Mouse (Mus musculus) large intestine, adult 2 months (tissue): ENCODE results near the gene Cdc42ep4. TPM values are rescaled to one million over a fixed set of nuclear protein-coding genes. Genes with fewer than 3 reads are reported as not detected.

Experiments
- DNase-seq: peaks from one replicate; pipeline ENCODE4 v3.0.0-alpha.2; 2012; ENCODE audit warnings: low read depth, low spot score
- WGBS: fragments of 180-500 bp; shearing (Covaris S2); methylation state at CpG from one replicate; pipeline ENCODE4 v1.1.7; 2018; 5-methylcytosine and 5-hydroxymethylcytosine counted together
- polyA plus RNA-seq: library from polyadenylated mRNA; depleted of rRNA; stranded (reverse); fragments of >200 nt; gene quantifications from 2 replicates; pipeline ENCODE4 v1.2.3, GENCODE M21; 2012

The Cdc42ep4 gene
- polyA plus RNA-seq, 1 experiment: 27.6 TPM

DNA sequence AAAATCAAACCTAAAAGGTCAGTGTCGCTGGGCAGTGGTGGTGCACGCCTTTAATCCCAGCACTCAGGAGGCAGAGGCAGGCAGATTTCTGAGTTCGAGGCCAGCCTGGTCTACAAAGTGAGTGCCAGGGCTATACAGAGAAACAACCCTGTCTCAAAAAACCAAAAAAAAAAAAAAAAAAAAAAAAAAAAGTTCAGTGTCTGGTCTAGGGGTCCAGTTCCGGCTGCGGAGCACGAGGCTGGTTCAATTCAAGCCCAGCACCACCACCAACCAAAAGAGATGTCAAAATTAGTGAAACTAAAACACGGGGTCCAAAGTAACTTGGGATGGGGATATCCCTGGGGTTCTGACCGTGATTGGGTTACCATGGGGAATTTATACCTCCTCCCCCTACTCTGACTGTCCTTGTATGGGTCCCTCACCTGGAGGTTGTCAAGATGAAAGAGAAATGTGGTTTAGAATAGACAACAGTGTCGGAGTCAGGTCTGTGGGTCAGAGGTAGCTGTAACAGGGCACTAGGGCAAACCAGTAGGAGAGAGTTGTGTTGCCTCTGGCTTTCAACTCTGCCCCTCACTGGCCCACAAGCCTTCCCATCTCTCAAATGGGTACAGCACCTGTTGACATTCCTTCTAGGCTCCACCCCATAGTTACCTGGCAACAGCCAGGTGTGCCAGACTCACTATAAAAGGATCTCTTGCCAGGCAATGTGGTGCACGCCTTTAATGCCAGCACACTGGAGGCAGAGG is 1.2 kb upstream of the Cdc42ep4 start:
- no peak for DNase-seq

DNA sequence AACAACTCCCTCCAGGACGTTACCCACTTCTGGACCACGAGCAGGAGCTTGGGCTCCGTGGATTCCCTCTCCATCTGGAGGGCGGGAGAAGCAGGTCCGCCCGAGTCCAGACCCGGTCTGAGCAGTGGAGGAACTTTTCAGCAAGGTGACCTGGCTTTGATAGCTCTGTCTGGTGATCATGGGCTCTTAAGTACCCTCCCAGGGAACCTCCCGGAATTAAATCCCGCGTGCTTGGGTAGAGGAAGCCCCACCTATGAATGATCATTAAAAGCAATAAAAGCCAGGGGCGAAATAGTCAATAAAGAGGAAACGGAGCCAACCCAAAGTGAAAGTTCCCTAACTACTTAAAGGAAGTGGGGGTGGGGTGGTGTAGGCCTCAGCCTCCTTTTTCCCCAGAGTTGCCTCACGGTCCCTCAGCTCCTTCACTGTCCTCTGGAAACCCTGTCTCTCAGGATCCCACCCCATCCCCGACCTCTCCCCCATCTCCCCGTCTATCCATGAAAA is 529 bp upstream of the Cdc42ep4 start:
- DNase-seq: no peak
- 7% methylated on average over 15 of the region's 15 CpGs for WGBS

More for the DNA sequence above, 1.2 kb upstream of the Cdc42ep4 start:
- WGBS: 80% methylated on average over 10 of the region's 10 CpGs

DNA sequence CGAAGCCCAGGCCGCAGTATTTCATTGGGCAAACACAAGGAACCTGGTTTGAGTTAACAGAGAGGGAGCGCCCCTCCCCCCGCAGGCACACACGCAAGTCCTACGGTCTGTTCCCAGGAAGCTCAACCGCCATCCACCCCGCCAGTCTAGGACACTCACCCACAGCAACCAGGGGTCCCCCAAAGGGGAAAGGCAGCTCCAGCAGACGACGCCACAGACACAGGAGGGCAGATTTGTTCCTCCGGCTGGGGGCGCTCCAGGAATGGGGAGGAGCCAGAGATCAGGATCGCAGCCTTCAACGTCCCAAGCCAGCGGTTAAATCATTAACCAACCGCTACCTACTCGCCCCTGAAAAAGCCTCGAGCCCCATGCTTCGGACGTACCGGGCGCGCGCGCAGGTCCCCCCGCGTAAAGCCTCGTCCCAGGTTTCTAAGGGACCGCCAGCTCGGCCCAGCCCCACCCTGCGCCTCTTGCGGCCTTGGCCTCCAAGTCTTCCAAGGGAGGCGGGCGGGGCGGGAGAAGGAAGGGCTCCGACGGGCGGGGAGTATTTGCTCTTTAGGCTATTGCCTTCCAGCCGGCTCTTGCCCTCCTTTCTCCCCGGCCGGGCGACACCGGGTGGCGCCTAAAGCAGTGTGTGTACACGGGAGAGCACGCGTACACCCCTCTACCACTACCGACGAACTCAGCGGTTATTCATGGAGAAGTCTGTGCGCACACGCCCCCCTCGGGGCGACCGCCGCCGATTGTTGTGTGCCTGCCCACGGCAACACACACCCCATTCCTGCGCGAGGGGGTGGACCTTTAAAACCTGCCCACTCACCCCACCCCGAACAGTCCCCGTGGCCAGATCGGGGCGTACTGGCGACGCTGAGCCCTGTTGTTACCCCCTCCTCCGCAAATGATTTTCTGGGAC is 854 bp downstream of the Cdc42ep4 start:
- no peak for DNase-seq
- WGBS: 1% methylated on average over 67 of the region's 67 CpGs

DNA sequence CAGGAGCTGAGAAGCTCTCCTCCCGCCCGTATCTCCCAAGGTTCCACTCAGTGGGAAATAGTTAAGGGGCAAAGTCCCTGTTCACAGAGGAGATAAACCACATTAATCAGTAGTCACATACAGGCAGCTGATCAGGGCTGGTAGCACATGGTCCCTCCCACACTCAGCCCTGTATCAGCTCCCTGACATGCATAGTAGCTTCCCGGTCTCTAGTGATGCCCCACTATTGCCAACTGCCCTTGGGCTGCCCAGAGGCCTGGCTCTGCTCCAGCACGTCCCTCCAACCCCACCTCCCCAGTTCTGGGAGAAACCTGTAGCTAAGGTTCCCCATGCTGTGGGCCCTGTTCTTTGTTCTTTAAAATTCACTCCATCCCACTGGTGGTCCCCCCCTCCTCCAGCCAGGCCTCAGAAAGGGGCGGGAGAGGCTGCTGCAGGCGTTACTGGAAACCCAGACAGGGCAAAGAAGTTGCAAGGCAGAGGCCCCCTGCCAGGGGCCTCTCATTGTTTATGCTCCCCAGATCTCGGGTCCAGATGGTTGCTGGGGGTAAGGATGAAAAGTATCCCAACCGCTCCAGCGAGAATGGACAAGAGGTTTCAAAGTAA is 1.8 kb downstream of the Cdc42ep4 start:
- 13% methylated on average over 9 of the region's 9 CpGs for WGBS
- no peak for DNase-seq

DNA sequence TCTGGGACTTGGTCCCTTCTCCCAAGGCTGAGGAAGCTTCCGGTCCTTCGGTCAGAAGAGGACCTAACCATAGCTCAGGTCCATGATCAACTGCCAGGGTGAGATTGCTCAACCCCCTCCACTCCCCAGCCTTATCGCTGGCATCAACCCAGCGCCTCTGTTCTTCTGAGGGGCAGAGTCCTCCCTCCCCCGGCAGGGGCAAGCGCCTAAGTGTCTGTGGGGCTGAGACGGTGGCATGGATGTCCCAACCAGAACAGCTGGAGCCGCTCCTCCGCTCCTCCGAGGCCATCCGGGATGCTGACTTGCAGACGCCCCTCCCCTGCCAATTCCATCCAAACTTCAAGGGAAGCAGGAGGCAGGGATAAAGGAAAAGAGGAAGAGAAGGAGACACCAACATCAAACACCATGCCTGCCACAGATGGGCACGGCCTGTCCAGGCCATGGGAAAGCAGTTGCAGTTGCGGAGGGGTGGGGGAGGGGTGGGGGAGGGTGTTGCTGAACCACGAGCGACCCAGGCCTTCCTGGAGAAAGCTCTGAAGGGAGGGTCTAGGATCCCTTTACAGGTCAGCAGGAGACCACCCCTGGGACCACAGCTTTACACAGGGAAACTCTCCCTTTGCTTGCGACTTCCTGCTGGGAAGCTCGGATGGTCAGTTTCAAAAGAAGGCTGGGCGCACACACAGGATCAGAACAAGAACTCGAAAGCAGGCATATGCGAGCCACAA is 2.7 kb downstream of the Cdc42ep4 start:
- DNase-seq: no peak
- WGBS: 9% methylated on average over 21 of the region's 21 CpGs

DNA sequence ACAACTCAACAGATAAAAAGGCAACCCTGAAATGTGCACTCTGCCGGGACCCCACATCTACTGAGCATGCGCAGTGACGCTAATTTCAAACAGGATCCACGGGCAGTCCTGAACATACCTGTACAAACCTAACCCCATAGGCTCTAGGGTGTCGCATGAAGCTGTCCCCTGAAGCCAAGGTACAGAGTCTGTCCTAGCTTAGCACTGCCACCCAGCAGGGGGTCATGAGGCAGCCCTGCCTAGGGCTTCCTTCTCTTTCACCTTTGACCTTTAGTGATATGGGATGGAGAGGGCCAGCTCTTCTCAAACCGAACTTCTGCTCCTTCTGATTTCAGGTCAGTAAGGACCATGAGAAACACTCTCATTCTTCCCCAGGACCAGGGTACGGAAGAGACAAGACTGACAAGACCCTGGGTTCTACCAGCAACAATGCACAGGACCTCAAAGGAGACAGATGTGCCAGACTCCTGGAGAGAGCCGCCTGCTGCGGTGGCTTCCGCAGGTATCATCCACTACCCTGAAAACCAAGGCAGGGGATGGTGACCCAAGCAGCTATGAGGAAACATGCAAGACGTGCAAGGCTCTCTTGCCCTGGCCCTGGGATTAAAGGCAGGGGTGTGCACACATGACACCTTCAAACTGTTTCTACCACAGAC is 3.8 kb downstream of the Cdc42ep4 start:
- no peak for DNase-seq
- 81% methylated on average over 11 of the region's 11 CpGs for WGBS

DNA sequence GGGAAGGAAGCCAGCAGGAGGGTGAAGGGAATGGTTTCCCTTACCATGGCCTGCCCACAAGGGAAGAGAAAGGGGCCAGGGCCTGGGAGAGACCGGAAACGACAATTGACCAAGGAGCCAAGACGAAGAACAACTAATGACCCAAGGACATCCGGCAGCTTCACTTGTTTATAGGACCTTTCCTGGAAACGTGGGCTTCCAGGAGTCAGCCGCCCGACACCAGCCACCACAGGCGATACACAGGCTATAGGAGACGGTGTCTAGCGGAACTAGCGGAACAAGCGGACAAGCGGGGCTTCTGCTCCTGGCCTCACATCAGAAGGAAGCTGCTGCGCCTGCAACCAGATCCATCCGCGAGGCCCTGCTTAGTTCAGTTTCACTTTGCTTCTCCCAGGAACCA is 4.6 kb downstream of the Cdc42ep4 start:
- WGBS: 63% methylated on average over 16 of the region's 16 CpGs
- DNase-seq: no peak

DNA sequence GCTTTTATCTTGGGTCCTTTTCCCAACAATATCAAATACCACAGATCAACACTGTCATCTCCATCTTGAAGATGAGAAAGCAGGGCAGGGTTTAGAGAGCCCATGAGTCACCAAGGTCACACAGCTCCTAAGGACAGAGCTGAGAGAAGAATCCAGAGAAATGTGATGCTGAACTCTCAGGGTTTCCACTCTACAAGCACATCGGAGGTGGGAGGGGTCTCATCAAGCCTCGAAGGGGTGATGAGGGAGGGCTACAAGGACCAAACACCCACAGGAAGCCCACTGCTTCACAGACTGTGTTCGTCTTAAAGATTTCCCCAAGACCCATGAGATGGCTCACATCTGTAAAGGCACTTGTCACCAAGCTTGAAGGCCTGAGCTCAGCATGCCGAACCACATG is 5.7 kb downstream of the Cdc42ep4 start:
- 70% methylated on average over 4 of the region's 4 CpGs for WGBS
- no peak for DNase-seq

DNA sequence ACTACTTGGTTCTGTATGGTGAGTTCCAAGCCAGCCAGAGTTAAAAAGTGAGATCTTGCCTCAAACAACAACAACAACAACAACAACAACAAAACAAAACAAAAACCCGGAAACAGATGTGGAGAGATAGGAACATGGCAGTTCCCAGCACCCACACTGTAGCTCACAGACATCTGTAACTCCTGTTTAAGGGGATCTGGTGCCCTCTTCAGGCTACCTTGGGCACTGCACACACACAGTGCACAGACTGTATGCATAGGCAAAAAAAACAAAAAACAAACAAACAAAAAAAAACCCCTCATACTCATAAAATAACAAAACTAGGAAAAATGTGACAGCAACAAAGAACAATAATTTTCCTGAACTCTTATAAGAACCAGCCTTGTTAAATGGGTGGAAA is 8.7 kb downstream of the Cdc42ep4 start:
- no peak for DNase-seq
- 100% methylated on average over 1 of the region's 1 CpGs for WGBS

DNA sequence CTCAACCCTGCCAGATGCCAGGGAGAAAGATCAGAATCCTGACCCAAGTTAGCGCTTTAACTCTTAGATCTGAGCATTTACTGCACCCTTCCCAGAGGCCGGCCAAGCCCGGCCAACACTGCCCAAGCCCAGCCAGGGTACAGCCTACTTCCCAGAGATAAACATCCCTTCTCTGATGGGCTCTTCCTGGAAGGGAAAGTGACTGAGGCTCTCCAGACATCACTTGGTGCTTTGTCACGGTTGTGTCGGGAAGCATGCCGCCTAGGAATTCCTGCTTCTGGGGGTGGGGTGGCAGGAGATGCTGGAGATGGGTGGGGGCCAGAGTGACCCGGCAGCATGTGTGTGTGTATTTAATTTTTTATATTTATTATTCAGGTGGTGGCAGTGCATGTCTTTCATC is 11.6 kb downstream of the Cdc42ep4 start:
- DNase-seq: no peak
- 46% methylated on average over 7 of the region's 7 CpGs for WGBS

DNA sequence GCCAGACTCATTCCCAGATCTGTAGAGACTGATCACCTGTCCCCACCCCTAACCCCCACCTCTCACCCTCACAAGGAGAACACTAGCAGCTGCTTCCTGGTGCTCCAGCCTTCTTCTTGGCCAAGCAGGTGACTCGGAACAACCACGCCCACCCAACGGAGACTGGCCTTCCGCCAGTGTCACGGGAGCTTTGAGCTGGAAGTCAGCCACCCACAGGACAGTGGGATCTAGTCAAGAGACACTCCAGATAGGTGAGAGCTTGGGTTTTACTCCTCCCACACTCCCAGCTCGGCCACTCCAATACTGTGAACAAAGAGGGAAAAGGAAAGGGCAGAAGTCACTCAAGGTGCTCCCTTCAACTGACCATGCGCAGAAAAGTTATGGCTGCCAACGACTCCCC is 12.5 kb downstream of the Cdc42ep4 start:
- 21% methylated on average over 8 of the region's 8 CpGs for WGBS
- no peak for DNase-seq

DNA sequence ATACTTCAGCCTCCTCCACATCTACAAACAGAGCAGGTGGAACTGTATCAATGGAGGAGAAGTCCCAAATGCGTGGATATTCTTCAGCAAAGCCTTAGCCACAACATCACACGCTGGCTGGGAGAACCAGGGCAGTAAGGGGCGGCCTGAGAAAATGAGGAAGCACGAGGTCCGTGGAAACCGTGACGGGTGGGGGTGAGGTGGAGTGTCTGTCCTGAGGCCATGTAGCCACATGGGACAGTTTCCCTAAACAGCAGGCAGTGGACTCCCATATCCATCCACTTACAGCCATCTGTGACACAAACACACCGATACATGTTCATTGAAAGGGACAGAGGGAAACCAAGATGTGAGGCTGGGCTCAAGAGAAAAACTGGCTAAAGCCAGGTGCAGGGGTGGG is 13.8 kb downstream of the Cdc42ep4 start:
- DNase-seq: no peak
- 57% methylated on average over 8 of the region's 8 CpGs for WGBS

DNA sequence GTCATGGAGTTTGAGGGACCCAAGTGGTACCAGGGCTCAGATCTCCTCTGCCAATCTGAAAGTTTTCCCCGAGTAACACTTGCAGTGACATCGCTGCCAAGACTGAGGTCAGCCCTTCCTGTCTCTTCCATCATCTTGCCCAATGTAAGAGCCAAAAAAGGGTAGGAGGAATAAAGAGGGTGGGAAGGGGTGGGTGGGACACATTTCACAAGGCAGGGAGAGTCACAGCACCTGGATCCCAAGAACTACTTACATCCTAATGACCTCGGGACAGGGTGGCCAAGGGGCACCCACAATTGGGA is 14.2 kb downstream of the Cdc42ep4 start:
- whole genome bisulfite sequencing: 65% methylated on average over 3 of the region's 3 CpGs
- no peak for DNase-seq

DNA sequence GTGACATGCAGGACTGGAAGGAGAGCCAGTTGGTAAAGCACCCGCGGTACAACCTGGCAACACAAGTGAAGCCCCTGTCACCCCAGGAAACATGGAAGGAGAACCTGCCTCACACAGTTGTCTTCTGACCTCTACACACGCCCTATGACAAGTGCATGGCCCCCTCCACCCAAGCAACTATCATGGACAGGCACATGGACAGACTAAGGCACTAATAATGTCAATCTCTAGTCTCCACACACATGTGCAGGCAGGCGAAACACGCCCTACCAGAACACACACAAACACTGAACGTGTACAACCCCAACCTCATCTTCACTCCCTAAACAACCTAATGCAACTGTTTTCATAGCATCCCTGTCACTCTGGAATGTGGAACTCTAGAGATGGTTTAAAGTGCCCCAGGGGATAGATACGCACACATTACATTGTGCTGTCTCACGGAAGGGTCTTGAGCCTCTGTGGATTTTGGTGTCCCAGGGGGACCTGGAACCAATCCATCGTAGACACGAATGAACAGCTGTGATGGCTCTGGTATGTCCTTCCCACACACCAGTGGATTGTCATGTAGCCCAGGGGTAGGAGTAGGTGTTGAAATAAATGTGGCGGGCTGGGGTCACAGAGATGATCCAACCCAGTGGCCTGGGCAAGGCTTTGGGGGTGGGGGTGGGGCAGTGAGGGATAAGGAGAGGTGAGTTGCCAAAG is 14.7 kb downstream of the Cdc42ep4 start:
- DNase-seq: no peak
- 76% methylated on average over 11 of the region's 11 CpGs for WGBS

DNA sequence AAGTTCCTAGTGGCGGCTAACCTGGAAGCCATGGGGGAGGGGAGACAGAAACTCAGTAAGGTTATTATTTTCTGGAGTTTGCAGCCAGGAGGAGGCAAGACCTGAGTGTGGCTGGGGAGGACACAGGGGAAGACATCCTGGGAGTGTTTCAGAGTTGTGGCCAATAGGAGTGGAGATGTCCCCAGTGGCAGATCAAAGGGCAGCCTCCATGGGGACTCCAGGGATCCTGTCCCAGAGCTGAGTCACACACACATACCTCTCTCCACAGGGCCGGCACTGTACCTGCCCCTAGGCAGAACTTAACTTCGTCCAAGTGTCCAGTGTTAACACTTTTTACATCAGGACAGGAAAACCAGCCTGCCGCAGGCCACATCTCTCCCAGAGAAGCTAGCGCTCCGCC is 16.5 kb downstream of the Cdc42ep4 start:
- no peak for DNase-seq
- WGBS: 47% methylated on average over 6 of the region's 6 CpGs

DNA sequence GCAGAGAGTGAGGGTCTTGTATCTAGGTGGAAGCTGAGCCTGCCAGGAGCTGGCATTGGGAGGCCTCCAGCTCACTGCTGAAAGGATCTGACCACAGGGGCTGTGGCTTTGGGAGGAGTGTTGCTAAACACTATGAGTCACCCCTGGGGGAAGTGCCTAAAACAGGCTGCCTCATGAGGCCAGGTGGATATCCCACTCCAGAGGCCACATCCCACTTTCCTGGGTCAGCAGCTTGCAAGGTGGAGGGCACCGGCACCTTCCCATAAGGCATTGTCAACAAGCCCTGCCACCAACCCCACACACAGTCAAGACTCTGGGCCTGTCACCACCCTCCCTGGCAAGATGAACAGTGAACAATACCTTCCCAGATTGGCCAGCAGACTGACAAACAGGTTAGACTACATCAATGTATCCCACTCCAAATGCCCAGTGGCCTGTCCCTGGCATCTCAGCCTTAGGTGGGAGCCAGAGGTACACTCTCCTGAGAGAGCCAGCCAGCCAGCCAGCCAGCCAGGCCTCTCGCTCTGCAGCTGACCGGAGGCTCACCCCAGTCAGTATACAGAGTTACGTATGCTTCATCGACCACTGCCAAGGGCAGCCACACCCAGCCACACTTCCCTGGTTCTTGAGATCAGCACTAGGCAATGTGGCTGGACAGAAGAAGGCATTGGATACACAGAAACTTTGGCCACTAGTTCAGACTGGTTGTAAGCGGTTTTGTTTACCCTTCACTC is 17.9 kb downstream of the Cdc42ep4 start:
- WGBS: 10% methylated on average over 6 of the region's 6 CpGs
- no peak for DNase-seq

DNA sequence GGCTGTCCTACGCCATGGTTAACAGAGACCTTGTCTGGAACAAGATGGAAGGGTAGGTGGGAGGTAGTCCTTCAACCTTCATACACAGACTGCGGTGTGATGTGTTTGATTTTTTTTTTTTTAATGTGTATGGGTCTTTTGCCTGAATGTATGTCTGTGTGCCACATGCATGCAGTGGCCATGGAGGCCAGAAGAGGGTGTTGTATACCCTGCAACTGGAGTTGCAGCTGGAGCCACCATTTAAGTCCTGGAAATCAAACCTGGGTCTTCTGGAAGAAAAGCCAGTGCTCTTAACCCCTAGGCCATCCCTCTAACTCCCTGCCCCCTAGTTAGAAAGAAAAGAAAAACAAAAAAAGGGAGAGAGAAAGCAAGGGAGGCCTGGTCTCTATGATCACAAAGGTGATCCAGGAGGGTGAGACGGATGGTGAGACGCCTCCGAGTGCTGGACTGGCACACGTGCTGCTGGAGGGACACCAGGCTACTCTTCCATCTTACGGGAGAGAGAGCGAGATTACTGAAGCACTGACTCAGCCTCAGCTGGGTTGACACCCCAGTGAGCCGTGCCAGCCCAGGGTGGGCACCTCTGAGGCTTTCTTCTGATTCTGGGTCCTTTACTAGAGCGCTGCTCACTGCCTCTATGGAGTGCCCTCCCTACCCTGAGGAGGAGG is 19.6 kb downstream of the Cdc42ep4 start:
- 92% methylated on average over 10 of the region's 10 CpGs for WGBS

DNA sequence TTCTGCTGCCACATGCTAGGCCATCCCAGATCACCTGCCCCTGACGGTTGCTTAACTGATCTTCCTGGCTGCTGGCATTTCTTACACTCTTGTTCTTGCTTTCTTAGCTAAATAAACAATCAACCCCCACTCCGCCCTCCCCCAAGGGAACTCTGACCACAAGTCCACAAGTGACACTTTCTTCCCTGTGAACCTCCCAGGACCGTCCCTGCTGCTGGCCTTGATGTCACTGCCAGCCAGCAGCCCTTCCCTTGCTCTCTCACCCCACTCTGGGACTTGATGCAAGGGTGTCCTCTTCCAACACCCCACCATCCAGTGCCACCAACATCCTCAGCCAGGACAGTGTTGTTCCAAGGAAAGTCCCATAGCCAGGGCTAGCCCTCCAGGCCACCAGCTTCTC is 20.8 kb downstream of the Cdc42ep4 start:
- WGBS: 23% methylated on average over 3 of the region's 3 CpGs

More for the DNA sequence above, 19.6 kb downstream of the Cdc42ep4 start:
- DNase-seq: no peak

More for the DNA sequence above, 20.8 kb downstream of the Cdc42ep4 start:
- no peak for DNase-seq
